Mouse (Mus musculus) large intestine, adult 2 months (tissue): ENCODE data around the gene Ogfrl1. TPM values are rescaled to one million over a fixed set of nuclear protein-coding genes. Genes with fewer than 3 reads are reported as not detected.
A peak's percentile ranks its signal among the peaks of the same experiment; 100 is the strongest.

Experiments used
- DNase-seq: peaks from one replicate; pipeline ENCODE4 v3.0.0-alpha.2; 2012; ENCODE audit warnings: low read depth, low spot score
- WGBS: fragments of 180-500 bp; shearing (Covaris S2); methylation state at CpG from one replicate; pipeline ENCODE4 v1.1.7; 2018; 5-methylcytosine and 5-hydroxymethylcytosine counted together
- polyA plus RNA-seq: library from polyadenylated mRNA; depleted of rRNA; stranded (reverse); fragments of >200 nt; gene quantifications from 2 replicates; pipeline ENCODE4 v1.2.3, GENCODE M21; 2012

The Ogfrl1 gene
- polyA plus RNA-seq, 1 experiment, result 1.1 TPM

DNA sequence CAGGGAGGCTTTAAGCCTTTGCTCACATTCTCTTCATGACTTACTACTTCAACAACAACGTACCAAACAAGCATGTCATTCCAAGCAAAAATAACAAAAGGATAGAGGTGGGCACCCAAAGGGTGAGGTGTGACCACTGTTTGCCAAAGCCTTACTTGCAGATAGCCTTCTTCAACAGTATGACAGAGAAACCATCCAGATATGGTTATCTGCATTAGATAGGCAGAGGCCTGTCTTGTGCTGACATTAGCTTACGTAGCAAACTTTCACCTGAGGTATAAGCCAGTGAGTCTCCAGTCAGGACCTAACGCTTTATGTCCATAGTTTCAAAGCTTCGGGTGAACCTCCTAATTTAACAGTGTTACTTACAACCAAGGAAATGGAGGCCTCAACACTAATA is 23.4 kb downstream of the Ogfrl1 start:
- 86% methylated on average over 4 of the region's 4 CpGs for WGBS
- no peak for DNase-seq

DNA sequence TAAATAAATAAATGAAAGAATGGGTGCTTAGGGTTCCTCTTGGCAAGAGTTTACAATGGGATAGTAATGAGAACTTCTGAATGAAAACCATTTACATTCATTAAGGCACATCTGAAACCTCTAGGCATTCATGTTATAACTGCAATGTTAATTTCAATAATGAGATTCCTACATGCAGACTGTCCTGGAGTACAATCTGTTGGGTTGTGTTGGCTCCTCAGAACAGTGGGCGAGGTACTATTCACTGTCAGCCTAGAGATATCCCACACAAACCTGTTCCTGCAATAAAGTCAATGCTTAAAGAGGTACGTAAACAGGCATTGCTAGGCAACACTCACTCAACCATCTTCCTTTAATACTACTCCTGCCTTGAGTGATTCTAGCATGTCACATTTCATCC is 32.0 kb downstream of the Ogfrl1 start:
- DNase-seq, result no peak
- 56% methylated on average over 2 of the region's 2 CpGs for WGBS

DNA sequence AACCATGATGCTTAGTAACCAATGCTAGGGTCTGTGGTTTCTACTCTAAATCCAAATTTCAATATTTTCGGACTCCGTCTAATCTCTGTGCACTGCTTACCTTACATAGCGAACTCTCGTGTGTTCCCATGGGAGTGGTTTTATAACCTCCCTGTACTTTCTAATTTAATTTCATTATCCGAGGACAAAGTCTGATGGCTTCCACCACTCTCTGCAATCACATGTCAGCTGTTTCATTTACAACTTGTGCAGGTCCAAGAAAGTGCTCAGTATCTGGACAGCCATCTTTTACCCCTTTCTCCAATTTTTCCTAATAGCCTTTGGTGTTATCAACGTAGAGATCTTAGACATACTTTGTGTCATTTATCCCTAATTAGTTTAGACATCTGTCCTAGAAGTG is 44.7 kb downstream of the Ogfrl1 start:
- whole genome bisulfite sequencing, result 43% methylated on average over 6 of the region's 6 CpGs
- DNase-seq, result peak; percentile 21

DNA sequence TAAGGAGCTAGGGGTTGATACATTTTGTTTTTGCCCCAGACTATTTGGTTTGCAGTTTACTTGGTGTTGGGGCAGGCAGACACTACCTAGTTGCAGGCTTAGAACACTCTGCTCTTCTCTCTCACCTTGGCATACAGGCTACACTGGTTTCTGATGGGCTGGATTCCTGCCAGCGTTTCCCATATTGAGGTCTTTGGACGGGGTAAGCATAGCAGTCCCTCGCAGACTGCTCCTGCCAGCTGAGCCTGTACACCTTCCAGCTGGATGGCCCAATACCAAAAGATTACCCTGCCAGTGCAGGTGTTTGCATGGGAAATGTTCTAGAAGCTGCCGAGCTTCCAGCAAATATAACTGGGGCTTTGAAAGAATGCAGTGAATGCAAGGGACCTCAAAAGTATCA is 45.8 kb downstream of the Ogfrl1 start:
- DNase-seq, result no peak
- 29% methylated on average over 4 of the region's 4 CpGs for WGBS

DNA sequence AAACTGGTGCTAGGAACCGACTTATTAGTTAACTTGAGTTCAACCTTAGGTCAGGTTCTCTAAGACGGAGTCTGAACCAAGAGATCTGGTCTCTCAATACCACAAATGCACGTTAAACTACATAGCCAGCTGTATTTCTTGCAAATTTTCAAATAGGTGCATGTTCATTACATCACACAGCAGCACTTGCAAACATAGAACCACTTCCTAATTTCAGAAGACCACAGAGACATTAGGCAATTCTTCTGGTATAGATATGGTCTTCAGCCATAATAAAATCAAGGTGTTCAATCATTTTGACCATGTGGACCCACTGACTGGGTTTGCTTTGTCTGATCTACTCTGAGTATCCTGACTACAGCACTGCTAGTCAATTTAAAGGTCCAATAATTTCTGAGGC is 51.9 kb downstream of the Ogfrl1 start:
- DNase-seq, result no peak
- 69% methylated on average over 3 of the region's 3 CpGs for WGBS

DNA sequence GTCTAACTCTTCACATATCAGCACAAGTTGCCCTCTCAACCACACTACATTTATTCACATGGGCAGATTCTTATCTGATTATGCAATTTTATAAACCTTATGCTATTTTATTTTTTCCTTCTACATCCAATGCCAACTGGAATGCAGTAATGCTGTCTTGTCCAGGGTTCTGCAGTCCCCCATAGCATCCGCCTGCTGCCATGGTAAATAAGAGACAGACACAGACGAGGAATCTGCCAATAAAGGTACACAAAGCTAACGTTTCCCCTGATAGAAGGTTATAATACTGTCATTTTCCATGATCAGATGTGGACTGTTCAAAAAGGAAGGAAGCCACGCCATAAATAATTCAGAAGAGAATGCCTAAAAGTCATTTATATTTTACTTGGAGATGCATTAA is 54.7 kb downstream of the Ogfrl1 start:
- no peak for DNase-seq

DNA sequence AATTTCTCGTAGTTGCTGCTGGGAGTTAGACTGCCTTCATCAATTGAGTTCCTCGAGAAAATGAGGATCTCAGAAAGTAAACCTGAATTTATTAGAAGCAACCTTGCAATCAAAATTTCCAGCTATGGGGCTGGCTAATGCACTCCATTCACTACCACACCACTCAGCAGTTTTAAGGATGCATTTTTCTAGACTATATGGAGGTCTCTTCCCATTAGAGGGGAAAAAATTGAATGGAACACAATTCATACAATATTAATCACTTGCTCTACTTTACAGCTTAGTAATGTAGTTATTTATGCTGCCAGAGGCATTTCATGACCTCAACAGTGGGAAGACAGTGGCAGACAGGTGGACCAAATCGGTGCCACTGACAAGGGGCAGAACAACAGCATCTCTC is 55.3 kb downstream of the Ogfrl1 start:
- 84% methylated on average over 3 of the region's 3 CpGs for WGBS
- no peak for DNase-seq

More for the DNA sequence above, 54.7 kb downstream of the Ogfrl1 start:
- 60% methylated on average over 4 of the region's 4 CpGs for WGBS

DNA sequence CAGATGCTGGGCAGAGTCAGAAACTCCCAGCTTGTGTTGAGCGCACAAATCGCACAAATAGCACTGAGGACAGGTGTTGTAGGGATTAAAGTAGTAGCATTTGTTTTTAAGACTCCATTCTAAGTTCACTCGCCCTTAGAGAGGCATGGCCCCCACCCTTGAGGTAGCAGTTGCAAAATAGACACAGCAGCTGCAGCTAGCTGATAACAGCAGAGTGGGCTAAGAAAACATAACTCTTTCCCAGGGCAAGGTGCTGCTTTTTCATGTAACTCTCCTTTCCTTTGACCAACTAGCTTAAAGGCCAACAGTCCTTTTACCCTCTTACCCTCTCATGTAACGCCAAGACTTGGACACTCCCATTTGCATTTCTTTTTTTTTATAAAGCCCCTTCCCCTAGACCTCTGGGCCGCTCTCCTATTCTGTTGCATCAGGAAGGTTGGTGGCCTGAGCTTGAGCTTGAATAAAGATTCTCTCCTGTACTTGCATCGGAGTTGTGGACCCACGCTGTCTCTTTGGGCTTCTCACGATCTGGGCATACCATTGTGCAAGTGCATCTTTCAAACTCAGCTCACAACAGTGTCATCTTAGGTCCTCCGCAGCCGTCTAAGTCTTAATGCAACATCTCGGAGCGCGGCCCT is 61.7 kb downstream of the Ogfrl1 start:
- WGBS, result 86% methylated on average over 13 of the region's 13 CpGs
- DNase-seq, result no peak

DNA sequence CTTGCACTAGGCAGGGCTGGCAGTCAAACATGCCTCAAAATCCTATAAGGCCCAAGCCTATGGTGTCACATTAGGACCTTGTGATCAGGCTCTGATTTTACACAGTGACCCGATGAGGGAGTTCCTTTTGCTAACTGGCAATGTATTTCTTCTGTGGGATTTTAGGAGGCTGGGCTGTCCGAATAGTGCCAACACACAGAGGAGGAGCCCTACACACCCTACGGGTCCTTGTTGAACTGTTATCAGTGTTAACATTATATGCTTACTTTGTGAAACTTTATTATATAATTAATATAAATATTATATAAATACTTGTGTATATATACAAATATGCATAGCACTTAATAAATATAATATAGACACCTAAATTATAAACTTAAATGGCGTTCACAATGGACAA is 62.5 kb downstream of the Ogfrl1 start:
- 85% methylated on average over 4 of the region's 4 CpGs for WGBS
- no peak for DNase-seq

DNA sequence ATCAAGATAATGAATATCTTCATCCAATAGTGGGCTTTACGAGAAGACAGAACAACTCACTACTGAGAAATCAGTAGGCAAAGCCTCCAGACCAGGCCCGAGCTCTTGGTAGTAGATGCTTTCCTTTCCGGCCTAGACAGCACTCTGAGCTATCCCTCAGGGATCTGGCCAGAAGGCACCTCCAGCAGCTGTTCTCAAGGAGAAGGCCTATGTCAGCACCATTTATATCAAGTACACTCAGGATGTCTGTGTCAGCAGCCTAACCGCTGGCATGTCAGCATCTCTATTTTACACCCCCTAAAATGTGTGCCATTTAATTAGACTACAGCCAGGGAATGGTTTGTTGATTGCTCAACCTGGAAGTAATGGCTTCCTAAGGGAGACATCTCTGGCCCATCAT is 65.4 kb downstream of the Ogfrl1 start:
- 93% methylated on average over 4 of the region's 4 CpGs for WGBS
- DNase-seq, result no peak

DNA sequence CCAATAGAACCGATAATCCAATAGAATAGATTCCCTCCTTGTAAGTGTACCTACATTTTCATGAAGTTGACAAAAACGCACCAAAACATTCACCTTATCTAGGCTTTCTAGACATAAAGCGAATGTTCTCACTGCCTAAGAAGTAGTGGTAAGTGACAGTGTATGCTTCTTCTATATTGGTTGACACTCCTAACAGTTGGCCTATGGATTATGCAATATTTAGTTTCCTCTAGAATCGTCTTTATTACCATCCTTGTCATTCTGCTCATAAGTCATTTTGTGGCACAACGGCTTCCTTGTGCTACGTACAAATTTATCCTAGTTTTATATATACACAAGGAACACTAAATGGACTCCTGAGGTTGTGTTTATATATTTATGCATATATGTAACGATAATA is 72.4 kb downstream of the Ogfrl1 start:
- 53% methylated on average over 7 of the region's 7 CpGs for WGBS
- no peak for DNase-seq

DNA sequence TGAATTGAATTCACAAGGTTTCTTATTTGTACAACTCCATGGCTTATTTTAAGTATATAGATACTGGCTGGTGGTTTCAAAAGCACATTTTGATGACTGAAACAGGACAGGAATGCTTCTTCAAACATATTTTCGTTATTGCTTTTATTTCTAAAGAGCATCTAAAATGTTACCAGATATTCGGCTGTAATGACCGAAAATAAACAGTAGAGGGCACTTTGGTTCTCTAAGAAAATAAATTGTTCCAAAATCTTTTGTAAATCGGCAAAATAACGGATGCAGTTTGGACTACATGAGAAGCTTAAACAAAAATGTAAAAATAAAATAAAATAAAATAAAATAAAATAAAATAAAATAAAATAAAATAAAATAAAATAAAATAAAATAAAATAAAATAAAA is 73.3 kb downstream of the Ogfrl1 start:
- WGBS, result 13% methylated on average over 5 of the region's 5 CpGs
- DNase-seq, result no peak

DNA sequence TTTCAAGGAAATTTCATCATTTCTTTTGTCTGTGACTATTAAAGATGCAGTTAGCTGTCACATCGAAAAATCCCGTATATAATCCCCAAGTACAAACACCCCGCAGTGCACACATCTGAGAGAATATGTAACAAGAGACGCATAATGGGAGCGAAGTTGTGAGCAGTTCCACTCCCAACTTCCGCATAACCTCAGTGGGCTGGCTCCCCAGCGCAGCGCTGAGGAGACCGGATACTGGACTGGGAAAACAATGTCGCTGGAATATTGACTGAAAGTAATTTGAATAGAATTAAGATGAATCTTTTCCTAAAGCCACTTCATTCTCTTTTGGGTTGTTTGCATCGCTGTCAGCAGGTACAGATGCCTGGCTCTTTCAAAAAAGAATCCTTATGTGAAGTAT is 74.3 kb downstream of the Ogfrl1 start:
- 78% methylated on average over 11 of the region's 11 CpGs for WGBS

DNA sequence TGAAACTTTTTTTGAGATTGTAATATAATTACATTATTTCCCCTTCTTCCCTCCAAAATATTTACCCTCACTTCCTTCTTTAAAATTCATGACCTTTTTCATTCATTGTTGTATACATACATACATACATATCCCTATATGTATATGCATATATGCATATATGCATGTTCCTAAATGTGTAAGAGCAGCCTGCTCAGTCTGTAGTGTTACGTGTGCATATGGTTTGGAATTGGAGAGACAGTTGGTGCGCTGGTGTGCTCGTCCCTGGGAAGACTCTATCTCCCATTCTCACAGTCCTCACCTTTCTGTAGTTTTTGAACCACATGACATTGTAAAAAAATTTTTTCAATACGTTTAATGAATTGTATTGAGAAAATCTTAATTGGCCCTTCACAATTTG is 75.4 kb downstream of the Ogfrl1 start:
- WGBS, result 85% methylated on average over 4 of the region's 4 CpGs
- DNase-seq, result no peak

More for the DNA sequence above, 74.3 kb downstream of the Ogfrl1 start:
- no peak for DNase-seq

DNA sequence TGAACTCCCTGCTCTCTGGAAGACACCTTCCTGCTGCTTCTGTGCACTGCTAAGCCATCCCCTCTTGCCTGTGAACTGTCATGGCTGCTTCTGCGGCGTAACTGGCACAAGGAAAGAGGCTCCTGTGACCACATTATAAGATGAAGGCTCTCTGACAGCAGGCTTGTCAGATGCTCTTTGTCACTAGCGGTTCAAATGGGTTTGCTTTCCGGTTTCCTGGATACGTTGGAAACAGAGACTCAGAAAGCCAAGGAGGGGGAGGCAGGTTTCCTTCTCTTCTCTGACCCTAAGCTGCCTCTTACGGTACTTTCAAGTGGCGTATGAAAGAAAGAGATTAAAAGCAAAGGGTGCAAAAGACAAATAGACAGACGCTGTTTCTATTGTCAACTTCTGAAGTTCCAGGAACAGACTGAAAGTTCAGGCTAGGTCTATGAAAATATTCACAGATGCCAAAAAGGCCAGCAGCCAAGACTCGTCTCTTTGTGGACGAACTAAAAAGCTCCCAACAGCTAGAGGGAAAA is 76.2 kb downstream of the Ogfrl1 start:
- 48% methylated on average over 10 of the region's 10 CpGs for WGBS
- DNase-seq, result no peak

DNA sequence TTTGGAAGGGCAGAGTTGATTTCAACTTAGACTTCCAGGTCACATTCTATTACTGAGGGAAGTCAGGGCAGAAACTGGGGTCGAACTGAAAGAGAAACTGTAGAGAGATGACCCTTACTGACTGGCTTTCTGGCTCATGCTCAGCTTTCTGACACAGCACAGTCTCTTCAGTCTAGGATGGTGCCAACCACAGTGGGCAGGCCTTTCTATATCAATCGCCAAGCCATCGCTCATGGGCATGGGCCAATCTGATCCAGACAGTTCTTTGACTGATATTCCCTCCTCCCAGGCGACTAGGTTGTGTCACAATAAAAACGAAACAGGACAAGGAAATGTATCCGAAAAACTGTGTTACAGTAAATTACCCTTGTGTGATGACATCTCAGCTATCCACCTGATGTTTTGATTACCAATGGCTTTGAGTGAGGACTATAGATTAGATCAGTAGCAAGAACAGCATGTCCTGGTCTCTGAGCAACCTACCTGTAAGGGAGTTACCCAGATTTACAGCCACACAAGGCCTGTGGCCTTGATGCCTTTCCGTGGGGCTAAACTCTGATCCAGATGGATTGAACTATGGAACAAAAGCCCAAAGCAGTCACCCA is 76.9 kb downstream of the Ogfrl1 start:
- DNase-seq, result no peak
- 72% methylated on average over 7 of the region's 7 CpGs for WGBS
